Mouse (Mus musculus) brain, embryonic 18.5 days (tissue): ENCODE measurements at regions not wholly inside any gene's neighbourhood (a gene's known extent, or its start where the extent isn't known, plus 50 kb on each side); places are given as distances from the start of the nearest gene placed in this dataset.

Experiments used
- DNase-seq: peaks from one replicate; pipeline ENCODE4 v3.0.0-alpha.2; 2012; ENCODE audit warnings: low read depth, low spot score

DNA sequence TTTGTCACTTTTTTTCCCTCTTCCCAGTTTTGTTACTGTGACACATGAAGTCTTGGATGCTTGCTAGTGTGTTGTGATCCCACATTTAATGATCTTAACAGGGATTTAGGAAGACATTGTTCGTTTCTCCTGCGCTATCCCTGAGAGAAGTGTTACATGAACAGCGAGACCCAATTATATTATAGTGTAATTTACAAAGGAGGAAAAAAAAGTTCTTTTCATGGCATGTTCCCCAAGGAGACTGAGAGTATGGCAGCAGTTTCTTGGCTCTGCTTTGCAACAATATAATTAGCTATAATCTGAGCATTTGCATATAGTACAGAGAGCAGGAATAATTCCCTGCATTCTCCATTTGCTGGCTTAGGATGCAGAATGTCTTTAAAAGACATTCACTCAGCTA lies 168.6 kb downstream of the Insc start:
- DNase-seq: peak; percentile 10

DNA sequence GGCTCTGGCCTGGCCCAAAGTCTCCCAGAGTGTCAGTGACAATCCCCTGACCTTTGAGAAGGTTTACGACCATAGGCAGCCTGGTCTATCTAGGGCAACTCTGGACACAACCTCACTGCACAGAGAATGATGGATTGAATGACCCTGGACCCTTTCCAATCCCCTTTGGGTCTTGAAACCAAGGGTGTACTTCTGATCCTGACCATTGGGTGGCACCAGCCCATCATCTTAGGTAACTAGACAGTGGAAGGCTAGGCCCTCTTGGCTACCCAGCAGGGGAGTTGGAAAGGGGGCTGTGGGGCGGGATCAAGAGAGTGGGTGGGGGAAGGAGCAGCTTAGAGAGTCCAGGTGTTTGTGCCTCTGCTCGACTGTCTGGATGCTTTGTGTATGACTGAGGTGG lies 178.7 kb downstream of the Insc start:
- no peak for DNase-seq

DNA sequence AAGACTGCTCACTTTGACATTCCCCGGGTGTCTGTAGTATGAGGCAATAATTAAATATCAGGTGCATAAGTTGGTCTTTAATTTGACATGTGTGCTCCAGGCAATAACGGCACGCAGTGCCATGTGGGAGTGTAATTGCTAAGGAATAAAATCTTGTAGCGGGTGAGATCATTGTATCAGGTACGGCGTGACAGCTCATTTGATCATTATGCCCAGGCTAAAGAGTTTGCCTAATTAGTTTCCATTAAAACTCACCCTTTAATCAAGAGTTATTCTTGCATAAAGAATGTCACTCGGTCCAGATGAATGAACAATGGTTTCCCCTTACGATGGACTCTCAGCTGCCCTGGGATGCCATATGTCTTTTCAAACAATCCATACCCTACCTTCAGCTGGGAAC lies 190.4 kb downstream of the Insc start:
- no peak for DNase-seq

DNA sequence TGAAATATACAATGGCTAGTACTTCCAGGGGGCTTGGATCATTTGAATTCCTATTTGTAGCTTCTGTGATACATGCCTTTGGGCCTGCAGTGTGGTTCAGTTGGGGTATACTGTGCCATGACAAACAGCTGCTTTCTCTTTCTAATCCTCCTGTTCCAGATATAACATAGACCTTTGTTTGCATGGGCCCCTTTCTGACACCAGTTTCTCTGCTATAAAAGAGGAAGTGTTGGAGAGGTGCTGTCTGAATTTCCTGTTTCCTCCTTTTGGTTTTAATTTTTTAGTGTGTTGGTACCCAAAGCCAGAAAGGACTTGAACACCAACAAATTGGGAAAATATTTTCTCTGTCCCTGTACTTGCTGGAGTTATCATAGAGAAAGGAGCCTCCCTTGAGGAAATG lies 207.3 kb downstream of the Insc start:
- no peak for DNase-seq

DNA sequence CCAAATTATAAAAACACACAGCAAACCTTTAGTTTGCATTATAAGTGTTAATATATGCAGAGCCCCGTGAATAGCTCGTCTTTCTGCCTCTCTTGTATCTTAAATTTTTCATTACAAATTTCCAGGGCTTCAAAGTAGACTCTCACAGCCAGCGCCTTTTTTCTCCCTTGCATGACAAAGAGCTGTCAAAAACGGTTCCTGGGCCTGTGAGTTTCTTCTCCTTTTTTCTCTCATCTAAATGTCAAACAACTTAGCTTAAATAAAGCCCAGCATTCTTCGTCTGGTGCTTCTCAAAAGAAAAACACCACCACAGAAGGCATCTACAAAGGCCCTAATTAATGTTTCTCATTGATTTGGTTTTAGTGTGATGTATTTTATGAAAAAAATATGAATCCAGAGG lies 219.7 kb downstream of the Insc start:
- DNase-seq: peak; percentile 14

DNA sequence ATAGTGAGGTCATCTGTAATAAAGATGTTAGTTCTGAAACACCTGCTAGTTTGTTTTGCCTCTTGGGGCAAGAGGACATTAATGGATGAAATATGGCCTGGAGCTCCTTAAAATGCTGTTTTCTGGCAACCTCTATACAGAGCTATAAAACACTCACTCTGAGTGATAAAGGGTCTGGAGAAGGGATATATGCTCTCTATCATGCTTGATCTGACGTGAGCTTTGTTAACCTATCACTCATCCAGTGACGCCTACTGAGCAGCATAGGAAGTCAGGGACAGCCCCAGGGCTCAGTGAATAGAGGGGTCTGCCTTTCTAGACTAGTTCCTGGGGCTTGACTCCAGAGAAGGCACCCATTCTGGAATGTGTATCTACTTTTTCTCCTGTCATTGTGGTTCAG lies 222.4 kb downstream of the Insc start:
- no peak for DNase-seq

DNA sequence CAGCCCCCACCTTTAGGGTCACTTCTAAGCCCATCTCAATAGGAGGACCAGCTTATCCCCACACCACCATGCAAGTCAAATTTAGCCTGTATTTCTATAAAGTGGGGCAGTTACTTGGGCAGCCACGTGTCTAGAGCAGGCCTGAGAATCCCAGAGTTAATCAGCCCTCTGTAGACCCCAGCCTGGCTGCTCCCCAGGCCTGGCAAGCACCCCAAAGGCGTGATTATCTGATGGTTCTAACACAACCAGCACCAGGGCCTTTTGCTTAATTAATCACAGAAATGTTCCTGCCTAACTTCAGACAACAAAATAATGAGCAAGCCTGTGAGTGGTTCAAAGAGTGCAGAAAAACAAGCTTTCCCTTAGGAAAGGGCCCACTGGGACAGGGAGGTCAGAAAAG lies 243.0 kb downstream of the Insc start:
- DNase-seq: no peak

DNA sequence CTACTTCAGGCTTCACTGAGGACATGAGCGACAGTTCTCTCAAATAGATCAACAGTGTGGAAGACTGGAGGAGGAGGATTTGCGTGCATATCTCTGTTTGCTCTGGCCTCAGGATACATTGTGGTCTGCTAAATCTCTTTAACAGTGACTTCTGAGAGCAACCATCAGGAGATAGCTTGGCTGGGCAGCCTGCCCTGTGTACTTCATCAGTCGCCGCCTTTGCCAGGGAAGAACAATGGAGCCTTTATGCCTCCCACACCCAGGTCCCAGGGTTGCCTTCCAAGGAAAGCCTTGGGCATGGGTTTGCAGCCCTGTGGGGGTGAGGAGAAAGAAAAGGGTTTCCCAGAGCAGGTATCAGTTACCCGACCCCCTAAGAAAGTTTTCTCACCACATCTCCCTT lies 247.8 kb downstream of the Insc start:
- DNase-seq: no peak

DNA sequence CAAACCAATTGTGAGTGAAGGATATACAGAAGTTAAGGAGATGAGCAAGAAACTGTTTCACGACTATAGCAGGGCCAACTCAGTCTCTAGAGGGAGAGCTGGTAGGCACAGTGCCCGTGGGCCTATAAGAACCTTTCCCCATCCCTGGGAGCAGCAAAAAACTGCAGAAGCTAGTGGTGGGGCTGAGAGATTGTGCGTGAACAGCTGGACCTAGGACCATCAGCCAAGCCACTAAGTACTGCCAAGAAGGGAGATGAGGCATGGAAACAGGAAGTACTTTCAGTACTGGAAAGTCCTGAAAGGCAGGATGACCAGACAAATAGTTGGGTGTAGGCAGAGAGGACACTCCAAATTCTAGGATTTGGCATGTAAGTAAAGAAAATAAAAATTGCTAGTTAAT lies 248.9 kb downstream of the Insc start:
- no peak for DNase-seq

DNA sequence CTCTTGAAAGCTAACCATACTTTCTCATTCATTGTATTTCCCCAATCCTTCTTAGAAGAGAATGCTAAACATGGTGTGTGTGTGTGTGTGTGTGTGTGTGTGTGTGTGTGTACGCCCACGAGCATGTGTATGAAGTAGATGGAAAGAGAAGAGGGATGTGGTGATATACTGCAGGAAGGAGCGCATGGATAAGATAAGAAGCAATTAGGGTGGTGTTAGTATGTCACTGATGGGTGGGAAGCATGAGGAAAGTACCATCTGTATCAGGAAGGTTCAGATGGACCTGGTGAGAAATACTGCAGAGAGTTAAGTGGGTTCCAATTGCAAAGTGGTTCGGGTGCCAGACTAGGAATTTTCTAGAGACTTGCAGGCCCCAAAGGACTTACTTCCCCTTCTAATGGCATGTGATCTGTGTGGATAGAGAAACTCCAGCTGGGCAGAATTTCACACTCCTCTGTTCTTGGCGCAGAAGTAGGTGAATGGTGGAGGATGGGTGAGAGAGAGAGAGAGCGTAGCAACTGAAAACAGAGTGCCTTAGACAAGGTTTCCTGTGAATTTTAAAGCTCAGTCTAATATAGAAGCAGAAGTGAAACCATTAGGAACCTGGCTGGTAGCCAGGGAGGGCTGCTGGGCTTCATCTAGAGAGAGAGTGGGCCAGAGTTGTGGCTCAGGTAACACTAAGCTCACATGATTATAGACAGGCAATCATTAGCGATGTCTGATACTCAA lies 257.5 kb downstream of the Insc start:
- DNase-seq: no peak

DNA sequence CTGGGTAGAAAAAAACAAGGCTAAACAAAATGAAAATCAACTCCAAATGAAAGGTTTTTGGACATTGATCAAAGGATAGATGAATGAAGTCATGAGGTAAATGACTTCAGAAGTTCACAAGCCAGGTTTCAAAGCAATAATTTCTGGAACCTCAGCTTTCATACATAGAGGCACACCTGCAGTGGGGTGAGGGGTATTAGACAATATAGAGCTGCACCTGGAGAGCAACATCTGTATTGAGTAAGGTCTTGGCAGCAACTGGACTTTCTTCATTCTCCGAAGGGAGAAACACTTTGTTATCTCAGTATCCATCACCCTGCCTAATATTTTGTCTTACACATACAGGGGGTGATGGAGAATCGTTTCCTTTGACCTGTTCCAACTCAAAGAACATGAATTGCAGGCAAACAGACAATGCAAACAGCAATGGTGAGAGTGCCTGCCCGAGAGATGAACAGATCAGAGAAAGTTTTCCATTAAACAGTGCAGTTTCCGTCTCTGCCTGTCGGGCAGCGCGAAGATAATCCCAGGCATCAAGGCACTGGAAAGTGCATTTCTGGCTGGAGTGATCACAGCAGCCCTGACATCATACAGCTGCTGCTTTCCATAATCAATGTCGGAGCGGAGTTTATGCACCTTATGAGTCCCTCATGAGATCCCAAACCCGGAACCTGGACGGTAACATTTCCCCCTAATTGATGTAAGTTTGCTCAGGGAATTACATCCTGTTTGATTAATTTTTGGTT lies 270.9 kb downstream of the Insc start:
- no peak for DNase-seq

DNA sequence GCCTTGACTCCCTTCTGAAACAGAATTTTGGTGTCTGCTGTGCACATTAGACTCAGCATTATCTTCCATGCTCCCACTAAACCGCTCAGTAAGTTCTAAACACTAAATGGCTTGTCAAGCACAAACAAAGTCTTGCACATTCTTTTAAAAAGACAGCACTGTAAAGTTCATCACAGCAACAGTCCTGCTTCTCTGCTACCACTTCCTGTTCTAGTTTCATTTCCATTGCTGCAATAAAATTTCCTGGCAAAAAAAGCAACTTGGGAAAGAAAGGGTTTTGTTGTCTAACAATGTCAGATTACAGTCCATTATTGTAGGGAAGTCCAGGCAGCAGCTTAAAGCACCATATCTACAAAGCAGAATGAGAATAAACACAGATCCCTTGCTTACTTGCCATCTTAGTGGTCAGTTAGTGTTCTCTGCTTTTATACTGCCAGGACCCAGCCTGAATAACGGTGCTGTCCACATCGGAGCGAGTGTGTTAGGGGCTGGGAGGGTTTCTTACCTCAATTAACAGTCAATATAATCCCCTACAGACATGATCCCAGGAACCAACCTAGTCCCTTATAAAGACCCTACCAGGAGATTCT lies 276.0 kb downstream of the Insc start:
- no peak for DNase-seq

DNA sequence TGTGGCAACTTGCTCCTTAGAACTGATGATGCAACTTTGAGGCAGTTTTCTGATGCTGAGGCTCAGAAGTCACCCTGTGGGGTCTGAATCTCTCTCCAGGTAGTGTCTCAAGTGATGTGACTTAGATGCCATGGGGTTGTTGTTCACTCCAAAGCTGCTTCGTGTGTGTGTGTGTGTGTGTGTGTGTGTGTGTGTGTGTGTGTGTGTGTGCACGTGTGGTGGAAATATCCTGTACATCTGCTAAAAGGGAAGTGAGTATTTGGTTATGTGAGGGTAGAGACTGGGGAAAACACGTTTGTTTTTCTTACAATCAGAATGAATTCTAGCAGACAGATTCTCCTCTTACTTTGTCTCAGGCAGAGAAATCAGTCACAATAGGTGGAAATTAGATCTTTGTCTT lies 276.5 kb downstream of the Insc start:
- no peak for DNase-seq

DNA sequence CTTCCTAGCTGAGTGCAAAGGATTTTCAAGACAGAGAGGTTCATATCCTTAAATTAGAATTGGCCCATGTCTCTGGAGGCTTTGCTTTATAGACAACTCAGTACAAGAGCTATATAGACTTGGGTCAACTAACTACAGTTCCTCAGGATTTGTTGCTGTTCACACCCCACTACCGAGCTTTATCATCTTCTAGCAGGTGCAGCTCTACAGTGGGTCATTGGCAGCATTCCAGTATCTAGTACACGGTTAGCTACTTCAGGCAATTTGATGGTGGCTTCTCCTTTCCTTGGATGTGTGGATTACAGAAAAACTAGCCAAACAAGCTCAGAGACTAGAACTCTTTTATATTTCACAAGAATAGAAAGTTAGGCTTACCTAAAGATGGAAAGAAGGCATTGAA lies 282.3 kb downstream of the Insc start:
- DNase-seq: no peak

DNA sequence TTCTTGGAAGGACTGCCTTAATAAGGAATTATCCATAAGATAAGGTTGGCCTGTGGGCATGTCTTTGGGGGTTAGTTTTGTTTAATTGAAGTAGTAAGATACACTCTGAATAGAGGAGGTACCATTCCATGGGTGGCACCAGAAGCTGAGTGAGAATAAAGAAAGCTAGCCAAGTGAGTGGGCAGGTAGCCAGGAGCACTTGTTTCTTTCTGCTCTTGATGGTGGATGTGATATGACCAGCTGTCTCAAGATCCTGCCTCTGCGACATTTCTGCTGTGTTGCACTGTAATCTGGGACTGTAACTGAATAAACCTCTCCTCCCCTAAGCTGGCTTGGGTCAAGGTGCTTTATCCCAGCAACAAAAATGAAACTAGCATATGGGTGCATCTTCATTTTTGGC lies 284.2 kb downstream of the Insc start:
- DNase-seq: no peak

DNA sequence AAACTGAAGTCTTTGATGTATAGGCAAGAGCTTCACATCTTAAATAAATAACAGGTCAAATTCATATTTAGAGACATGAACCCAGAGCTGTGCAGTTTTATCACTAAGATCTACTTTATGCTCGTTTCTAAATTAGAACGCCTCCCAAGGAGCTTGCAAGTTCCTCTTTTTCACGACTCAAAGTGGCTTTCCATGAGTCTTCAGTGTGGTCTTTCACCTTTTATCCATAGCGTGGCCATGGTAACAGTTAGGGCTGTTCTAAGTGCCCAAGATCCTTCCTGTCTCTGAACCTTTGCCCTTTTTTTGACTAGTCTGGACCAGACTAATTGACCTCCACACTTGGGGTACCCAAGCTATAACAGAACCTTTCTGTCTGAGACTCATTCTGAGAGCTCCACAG lies 290.5 kb downstream of the Insc start:
- DNase-seq: no peak

DNA sequence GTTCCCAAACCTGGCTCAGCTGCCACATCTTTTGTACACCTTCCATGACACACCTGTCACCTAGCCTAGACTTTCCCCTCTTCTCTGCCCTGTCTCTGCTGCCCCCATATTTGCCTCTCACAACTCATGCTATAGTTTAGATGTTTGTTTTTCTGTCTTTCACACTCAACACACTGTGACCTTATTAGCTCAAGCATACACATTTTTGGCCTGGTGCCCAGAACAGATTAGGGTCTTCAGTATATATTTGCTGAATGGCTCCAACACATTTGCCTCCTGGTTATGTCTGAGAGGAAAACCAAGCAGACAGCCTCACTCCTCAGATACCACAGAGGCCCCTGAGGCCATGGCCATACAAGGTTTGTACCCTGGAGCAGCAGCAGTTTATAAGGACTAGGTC lies 312.0 kb downstream of the Insc start:
- no peak for DNase-seq

DNA sequence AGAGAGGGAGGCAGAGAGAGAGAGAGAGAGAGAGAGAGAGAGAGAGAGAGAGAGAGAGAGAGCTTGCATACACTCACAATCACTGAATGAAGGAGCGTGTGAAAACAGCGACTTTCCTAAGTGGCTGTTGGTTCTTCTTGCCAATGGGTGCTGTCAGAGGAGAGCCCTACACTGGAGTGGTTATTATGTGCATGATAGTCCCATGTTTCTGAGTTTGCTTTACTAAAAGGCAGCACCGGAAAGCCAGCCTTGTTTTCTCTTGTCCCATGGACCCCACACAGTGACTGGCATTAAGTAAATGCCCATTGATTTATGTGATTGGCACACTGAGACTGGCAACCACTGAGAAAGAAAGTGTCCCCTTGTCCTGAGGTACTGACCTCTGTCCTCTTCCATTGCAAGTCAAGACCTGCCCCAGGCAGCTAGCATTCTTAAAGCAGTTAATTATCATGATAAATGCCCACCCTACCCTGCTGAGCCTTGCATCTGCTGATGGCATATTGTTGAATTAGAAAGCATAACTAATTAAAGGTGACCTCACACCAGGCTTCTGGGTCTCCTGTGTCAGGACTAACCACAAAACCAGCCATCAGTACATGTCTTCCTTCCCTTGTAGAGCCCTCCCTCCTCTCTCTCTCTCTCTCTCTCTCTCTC lies 313.6 kb downstream of the Insc start:
- DNase-seq: no peak

DNA sequence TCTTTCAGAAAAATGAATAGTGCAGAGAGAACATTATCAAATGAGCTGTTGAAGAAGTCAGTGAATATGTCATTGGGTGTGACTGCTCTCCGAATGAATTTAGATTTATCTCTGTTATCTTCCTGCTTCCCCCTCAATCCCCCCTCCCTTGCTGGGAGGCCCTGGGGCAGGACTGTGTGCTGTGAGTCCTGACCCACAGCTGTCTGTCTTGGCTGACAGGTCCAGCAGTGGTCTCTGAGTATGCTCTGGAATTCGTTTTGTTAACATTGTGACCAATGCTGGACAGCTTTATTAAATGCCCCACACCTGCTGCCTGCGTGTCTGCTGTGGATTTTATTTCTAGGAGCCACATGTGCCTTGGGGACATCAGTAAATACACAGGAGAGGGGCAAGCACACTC lies 314.2 kb downstream of the Insc start:
- DNase-seq: no peak

DNA sequence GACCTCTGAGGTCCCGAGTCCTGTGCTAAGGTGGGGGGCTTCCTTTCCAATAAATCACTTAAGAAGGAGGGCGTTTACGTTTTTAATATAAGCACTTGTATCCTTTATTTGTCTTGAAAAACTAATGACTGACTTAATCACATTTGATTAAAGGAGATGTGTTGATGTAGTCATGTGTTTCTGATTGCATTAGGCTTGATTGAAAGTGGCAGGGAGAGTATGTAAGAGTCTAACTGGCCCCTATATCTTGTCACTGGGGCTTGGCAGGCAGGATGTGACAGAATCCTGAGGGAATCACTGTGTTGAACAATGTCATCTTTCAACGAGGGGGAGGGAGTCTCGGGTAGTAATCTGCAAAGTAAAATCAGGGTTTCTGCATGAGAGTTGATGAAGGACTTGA lies 316.7 kb downstream of the Insc start:
- no peak for DNase-seq

DNA sequence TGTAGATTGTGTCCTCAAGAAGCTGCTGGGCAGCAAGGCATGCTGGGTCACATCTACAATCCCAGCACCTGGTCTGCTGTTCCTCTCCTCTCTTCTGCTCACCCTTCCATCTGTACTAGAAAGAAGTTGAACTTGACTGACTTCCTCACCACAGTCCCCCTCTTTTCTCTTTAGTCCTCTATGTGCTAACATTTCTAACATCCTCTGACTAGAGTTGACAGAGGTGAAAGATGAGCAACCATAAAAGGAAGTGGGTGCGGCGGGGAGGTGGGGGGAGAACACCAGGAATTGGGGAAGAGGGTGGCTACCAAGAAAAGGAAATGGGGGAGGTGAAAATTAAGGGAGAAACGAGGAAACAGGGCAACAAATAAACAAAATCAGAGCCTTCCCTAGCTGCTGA lies 319.3 kb downstream of the Insc start:
- DNase-seq: no peak

DNA sequence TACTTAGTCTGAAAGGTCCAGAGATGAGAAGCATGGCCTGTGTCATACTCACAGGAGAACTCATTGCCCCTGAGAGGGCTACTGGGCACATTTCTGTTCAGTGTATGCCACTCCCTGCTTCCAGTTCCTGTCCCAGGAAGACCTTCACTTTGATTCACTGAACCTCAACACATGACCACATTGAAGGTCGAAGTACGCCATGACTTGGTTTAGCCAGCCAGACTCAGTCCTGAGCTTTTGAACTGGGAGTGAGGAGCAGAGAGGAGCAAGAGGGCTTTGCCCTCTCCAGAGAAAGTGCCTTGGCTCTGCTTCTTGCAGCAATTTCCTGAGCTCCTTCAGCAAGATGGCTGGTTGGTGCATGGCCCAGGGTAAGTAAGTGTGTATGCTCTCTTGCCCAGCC lies 324.1 kb downstream of the Insc start:
- DNase-seq: no peak

DNA sequence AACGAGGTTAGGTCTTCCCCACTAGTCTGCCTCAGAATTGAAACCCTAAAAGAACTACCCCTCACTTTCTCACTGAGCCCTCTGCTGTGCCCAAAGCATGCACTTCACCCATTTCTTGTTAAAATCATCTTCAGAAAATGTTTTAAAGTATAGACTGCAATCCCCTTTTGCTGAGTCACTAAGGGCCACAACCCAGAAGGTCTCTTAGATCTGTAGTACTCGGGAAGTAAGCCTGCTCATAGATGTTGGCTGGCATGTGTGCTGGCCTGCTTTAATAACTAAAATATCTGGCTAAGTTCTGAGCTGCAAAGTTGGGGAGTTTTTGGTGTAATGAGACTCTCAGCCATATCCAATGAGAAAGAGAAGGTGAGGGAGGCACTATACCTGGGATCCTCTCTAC lies 329.9 kb downstream of the Insc start:
- DNase-seq: no peak
